Mouse (Mus musculus) adrenal gland (tissue): ENCODE data around the gene Bmf.

ENCODE experiments used
- intact Hi-C: fragments of 180-260 bp; cut with DNase I; formaldehyde crosslinking; loops from one replicate; pipeline ENCODE4 v1.15.1; 2025

The Bmf gene

DNA sequence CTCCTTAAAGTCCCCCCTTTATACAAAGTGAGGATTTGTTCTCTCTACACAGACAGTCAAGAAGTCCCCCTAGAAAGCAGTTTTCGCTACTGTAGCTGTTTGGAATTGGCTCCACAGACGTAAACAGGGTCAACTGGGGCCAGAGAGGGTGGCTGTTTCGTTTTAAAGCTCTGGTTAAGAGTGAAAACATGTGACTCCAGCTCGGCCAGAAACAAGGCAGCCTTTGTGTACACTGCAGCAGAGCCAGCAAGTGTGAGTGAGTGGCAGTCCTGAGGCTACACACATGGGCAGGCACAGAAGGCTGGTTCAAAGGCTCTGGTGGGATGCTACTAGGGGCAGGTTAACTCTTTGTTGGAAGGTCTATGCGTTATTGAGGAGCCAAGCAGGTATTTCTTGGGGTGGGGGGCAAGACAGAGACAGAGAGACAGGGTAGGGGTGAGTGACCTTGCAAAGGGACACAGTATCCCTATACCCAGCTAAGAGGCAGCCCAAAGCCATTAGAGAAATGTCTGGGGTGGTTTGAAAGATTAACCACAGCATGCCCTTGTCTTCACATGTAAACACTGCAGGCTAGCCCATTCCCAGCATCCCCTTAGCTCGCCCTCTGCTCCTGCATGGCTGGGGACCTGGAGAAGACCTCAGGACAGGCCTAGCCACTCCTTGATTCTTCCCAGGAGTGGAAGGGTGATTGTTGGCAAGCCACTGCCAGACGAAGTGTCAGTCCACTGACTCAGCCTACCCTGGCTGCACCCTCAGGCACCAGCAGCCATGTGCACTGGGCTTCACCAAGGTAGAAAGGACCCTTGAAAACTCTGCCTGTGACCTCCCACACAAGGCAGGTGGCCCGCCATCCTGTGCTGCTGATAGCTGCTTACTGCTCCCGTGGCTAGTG is 29.2 kb downstream of the Bmf start:
- intact Hi-C loops = no loop called here

GRCm38 (mm10) chr2:118512418-118513377 is 36.8 kb downstream of the Bmf start:
- intact Hi-C loops = no loop called here

DNA sequence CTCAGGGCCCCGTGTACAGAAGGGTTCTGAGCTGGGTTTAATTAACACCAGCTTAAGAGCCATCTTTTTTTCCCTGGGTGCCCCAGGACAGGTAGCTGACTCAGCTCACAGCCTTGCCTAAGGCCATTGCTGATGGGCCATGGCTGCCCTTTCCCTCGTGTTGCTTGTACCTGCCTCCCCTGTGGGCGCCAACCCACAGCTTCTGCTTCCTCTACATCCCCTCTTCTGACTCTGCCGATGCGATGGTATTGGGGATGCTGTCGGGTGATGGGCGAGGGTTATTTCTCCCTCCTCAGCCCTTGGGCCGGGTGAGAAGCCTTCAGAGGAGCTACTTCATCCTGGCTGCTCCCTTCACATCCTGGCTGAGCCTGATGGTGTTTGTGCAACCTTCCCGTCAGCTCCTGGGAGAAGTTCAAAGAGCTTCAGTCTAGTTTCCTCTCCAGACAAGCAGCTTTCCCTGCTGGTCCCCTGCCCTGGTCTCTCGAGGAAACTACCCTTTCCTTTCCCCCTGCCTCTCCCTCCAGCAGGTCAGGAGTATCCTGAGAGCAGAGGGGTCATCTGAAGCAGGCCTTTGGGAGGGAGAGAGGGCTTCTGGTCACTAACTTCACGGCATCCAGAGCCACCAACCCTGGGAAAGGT is 37.6 kb downstream of the Bmf start:
- intact Hi-C loops = no loop called here

DNA sequence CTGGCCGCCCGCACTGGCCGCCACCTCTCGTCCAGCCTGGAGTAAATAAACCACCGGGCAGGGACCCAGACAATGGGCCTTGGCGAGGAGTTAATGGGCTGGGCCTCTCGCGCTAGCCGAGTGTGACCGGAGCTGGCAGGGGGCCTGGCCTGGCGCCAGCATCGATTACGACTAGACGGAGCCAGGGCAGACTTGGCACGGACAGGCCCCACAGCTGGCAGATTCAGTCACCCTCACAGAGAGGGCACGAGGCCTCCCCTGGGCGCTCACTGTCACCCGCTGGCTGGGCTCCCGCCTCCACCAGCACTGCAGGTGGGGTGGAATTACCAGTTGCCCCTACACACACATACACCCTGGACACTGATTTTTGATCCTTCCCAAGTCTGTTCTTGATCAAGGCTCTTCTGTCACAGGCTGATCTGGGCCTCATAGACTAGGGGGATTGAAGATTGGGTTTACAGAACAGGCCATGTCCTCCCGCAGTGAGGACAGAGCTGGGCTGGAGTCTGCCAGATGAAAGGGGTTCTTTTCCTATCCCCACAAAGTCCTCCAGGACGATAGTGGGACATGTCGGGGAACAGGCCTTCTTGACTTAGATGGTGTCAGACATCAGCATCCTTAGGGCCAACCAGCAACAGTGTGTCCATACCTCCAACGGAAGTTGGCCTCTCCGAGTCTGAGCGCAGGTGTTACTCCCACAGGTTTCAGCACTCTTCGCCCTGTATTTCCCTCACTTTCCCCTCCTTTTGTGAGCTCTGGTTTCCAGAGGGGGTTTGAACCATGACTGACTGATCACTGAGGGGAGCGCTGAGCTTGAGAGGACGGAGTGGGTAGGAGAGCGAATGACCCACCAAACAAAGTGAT is 38.8 kb downstream of the Bmf start:
- intact Hi-C loops = no loop called here

- intact Hi-C loops = loop anchor here (5.0 kb wide), 1 partner anchor 32 kb away; no protein-coding TSS in a partner anchor
Measured at GRCm38 (mm10) chr2:118509688-118510446, 39.6 kb downstream of the Bmf start.

GRCm38 (mm10) chr2:118507126-118507525 is 42.4 kb downstream of the Bmf start:
- intact Hi-C loops = loop anchor here (5.0 kb wide), 1 partner anchor 35 kb away; no protein-coding TSS in a partner anchor

- intact Hi-C loops = no loop called here
Measured at GRCm38 (mm10) chr2:118500191-118500590, 49.3 kb downstream of the Bmf start.

GRCm38 (mm10) chr2:118499135-118499961 is 50.1 kb downstream of the Bmf start:
- intact Hi-C loops = no loop called here

DNA sequence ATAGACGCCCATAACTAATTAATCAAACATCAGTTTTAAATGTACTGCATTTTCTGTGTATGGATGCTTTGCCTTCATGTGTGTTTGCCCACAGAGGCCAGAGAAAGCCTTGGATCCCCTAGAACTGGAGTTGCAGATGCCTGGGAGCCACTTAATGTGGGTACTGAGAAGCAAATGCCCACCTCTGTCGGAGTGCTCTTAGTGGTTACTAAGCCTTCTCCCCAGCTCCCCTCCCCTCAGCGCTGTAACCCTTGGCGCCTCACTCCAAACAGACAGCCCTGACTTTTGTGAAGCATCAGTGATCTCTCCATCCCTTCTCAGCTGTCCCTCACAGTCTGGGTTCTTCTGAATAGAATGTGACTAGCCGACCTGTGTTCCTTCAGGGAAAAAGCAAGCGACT is 51.0 kb downstream of the Bmf start:
- intact Hi-C loops = no loop called here

DNA sequence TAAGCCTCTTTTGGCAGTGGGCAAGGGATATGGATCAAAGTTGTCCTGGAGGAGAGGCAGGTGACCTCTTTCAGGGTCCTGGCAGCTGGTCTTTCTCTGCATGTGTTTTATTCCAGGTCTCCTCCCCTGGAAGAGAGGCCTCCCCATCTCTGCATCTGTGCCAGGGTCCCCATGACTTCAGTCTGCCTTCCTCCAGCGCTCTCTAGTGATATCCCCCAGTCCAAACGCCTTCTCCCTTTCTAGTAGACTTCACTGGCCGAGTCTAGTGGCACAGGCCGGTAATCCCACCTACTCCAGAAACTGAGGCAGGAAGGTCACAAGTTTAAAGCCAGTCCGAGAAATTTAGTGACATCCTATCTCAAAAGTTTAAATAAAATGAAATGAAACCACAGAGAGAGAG is 51.6 kb downstream of the Bmf start:
- intact Hi-C loops = no loop called here

GRCm38 (mm10) chr2:118495024-118495423 is 54.5 kb downstream of the Bmf start:
- intact Hi-C loops = no loop called here

GRCm38 (mm10) chr2:118491741-118492395 is 57.6 kb downstream of the Bmf start:
- intact Hi-C loops = no loop called here

DNA sequence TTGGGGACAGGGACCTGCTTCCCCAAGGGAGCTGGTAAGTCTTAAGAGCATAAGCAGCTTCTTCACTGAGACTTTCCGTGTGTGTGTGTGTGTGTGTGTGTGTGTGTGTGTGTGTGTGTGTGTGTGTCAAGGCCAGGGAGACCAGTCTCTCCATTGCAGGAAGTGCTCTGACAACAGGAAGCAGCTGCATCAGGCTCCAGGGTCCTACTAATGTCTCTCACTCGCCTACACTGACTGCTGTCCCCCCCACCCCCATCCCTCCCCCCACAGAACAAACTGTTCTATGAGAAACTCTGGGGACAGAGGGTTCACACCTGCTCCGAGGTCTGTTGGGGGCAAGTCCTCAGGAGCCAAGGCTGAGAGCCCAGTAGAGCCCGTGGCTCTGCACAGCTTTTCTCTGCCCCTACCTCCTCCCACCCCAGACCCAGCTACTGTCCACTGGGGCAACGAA is 58.2 kb downstream of the Bmf start:
- intact Hi-C loops = no loop called here

GRCm38 (mm10) chr2:118490241-118491091 is 59.0 kb downstream of the Bmf start:
- intact Hi-C loops = no loop called here

GRCm38 (mm10) chr2:118487806-118488205 is 61.7 kb downstream of the Bmf start:
- intact Hi-C loops = loop anchor here (1.0 to 10.0 kb wide), 3 partner anchors 64 to 237 kb away; partner anchors contain the start of gene Plcb2

DNA sequence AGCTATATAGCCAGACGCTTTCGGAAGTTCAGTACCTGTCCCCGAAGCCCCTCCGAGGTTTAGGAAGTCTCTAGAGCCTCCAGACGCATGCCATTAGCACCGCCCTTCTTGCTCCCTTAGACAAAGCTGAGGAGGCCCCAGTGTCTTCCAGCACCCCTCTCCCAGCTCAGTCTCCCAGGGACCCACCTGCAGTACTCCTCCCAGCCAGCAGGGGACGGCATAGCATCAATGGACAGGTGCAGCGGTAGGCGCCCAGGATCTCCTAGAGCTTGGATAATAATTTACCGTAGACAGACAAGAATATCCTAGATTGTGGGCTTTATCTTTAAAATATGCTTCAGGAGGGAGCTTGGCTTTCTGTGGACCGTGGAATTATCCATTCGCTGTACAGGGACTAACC is 62.6 kb downstream of the Bmf start:
- intact Hi-C loops = loop anchor here (5.0 to 10.0 kb wide), 2 partner anchors 65 to 238 kb away; partner anchors contain the start of gene Plcb2

DNA sequence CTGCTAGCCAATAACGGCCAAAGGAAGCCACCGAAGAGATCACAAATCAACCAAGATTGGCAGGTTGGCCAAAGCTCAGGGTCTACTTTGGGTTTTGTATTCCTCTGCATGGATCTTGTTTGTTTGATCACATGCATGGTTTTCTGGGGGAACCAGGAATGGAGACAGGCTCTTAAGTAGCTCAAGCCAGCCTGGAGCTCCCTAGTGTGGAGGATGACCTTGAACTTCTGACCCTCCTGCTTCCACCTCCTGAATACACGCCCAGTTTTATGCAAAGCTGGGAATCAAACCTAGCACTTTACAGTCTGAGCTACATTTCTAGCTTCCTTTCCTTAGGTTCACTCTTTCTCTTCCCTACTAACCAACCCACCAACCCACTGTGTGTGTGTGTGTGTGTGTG is 64.1 kb downstream of the Bmf start:
- intact Hi-C loops = loop anchor here (5.0 to 10.0 kb wide), 2 partner anchors 67 to 239 kb away; partner anchors contain the start of gene Plcb2
